Mouse (Mus musculus): Measurements from ENCODE around the gene Xpo6.
A peak's percentile ranks its signal among the peaks of the same experiment; 100 is the strongest.

Gene Xpo6

DNA sequence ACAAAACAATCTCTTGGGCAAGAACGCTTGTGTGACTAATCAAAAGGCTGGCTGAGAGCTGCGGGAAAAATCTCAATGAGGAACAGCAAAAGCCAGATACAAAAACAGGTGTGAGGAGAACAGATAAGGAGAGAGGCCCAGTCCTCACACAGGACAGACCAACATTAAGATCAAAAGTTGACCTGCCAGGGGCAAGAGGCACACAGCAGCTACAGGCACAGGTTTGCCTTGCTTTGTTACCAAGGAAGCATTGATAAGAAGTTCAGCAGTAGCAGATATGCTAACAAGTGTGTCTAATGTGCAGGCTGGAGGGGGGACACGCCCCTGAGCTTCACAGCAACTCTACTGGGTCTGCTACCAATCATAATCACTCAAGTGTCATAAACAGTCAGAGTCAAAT, 73.8 kb downstream of the Xpo6 start:
- DNase-seq (ENCODE audit: low spot score) = no peak

DNA sequence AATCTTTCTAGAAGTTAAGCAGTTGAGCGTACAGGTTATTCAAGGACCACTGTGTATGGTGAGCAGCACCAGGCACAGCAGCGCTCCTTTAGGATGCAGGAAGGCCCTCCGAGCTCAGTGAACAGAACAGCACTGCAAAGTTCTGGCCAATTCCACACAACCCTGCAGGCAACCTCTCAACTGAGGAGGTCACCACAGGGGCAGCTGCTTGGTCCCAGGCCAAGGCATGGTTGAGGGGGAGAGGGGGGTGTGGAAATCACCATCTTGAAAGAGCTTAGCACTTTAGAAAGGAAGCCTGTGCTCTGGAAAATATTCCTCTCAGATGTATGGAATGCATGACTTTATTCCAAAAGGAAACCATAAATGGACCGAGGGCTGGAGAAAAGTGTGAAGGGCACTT, 78.8 kb downstream of the Xpo6 start:
- DNase-seq (ENCODE audit: low spot score) = peak; percentile 18

DNA sequence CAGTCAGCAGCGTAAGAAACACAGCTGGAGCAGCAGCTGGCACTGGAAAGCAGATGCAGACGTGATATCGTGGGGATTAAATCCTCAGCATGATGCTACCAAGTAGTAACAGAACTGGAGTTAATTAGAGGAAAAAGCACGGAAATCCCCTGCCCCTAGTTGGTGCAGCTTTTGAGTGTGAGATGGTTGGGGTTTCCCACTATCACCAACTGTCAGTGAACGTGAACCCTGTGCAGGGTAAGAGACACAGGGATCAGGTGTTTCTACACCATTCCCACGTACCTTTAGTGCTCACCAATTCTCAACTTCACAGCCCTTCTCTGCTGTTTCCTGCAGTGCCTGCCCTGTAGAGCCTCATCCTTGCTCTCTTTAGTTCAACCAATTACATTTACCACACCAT, 80.5 kb downstream of the Xpo6 start:
- DNase-seq (ENCODE audit: low spot score) = no peak

DNA sequence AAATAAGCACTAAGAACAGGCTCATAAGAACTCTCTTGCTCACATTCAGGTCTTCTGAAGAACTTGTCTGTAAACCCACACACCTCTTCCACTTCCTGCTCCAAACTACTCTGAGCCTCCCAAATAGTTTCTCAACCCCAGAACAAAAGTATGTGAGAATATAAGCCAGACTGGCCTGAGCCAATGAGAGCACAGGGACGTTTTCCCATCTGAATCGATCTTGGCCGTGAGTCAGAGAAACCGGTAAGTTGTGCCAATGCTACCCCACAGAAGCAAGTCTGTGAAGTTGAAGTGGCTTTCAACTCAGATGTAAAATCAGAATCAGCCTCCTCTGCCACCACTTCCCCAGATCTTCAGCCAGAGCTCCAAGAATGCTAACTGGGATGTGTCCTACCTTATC, 87.0 kb downstream of the Xpo6 start:
- DNase-seq (ENCODE audit: low spot score) = no peak

DNA sequence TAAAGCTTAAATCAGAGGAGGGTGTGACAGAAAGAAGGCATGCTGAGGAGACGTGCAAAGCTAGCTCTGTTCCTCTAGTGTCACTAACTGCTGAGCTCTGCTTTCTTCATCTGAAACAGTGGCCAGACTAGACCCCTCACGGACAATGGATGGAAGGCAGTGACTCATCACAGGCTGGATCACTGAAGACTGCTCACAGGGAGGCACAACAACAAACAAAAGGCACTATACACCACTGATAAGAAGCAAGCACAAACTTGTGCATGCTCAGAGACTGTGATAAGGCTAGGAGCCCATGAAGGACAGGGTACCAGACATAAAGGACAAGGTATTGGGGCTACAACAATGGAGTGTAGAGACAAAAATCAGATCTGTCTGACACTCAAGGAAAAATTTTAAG, 89.1 kb downstream of the Xpo6 start:
- no peak for DNase-seq (ENCODE audit: low spot score)

DNA sequence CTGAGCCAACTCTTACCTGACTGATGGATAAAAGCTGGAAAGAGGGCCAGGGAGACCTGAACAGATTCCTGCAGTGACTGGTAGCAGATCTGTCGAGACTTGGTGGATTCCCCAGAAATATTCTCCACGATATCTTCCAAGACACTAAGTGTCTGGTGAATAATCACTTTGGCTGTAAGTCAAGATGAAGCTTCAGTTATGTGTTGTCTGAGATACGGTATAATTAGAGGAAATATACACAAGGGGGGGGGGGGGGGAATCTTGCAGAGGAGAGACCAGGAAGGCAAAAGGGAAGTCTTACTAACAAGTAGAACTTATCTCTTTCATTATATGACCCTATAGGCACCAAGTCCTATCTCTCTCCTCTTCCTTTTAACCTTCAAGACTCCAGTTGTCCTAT, 90.4 kb downstream of the Xpo6 start:
- no peak for DNase-seq (ENCODE audit: low spot score)

DNA sequence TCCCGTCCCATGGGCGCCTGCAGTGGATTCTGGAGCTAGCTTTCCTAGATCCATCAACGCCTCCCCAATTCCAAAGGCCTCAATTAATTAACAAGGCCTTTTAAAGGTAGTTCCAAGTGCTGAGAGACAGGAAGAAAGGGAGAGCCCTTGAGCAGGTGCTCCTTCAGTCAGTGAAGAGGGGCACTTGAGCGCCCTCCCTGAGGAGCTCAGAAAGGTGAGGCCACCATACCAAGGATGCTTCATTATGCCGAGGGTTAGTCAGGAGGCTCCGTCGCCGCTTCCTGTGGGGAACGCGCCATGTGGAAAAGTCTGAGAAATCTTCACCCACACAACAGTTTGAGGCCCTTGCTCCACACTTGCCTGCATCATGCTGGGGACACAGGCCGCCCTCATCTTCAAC, 99.9 kb downstream of the Xpo6 start:
- DNase-seq (ENCODE audit: low spot score) = no peak

DNA sequence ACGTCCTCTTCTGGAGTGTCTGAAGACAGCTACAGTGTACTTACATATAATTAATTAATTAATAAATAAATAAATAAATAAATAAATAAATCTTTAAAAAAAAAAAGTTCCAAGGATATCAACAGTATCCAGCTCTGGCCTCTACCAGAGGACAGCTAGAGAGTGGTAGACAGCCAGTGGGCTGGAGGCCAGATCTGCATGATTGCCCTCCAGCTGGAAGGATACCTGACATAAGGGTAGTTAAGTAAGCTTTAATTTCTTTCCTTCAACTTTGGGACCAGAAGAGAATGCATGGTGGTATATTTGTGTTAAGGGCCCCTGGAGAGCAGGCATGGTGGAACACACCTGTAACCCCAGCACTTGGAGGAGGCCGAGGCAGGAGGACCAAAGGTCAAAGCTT, 100.5 kb downstream of the Xpo6 start:
- no peak for DNase-seq (ENCODE audit: low spot score)

DNA sequence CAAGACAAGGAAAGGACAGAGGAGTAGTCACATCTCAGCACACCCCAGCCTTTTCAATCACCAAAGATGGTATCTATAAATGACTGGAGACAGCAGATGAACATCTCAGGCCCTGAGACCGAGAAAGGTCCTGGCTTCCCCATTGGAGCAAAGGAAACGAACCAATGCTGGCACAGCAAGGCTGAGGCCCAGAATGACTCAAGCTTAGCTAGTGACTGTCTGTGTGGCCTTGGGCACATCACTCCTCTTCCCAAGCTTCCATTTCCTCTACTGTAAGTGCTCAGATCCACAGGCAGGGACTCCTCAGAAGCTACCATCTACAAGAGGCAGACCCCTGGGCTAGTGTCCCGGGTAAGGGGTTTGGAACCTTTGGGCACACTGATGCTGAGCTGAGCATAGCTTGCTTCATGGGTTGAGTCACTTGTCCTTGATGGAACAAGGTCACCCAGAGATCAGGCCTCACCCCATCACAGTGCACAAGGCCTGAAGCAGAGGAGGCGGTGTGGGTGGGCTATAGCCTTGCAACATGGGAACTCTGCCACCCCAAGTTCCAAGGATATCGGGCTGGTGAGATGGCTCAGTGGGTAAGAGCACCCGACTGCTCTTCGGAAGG, 101.0 kb downstream of the Xpo6 start:
- no peak for DNase-seq (ENCODE audit: low spot score)

DNA sequence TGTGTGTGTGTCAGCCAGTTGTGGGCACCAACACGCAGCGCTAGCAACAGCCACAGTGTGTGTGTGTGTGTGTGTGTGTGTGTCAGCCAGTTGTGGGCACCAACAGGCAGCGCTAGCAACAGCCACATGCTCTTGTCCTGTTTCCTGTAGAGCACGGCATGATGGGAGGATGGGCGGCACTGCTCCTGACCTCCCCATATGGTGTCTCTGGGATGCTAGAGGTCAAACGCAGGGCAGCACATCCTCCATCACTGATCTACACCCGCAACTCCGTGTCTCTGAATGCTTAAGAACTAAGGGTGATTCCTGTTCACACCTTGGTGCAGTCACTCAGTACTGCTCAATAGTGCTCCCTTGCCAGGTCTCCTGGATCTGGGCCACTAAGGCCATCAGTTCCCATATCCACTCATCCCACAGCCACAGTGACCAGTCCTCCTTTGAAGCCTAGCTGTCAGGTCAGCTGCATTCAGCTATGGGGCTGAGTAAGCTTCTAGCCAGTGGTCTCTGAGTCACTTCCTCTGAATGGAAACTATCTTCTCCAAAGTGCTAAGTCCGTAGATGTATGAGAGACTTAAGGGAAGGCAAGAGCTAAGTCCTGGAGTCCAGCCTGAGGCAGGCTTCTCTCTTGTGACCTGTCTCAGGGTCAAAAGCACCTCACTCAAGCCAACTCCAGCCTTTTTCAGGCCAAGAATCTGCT, 102.9 kb downstream of the Xpo6 start:
- no peak for DNase-seq (ENCODE audit: low spot score)

DNA sequence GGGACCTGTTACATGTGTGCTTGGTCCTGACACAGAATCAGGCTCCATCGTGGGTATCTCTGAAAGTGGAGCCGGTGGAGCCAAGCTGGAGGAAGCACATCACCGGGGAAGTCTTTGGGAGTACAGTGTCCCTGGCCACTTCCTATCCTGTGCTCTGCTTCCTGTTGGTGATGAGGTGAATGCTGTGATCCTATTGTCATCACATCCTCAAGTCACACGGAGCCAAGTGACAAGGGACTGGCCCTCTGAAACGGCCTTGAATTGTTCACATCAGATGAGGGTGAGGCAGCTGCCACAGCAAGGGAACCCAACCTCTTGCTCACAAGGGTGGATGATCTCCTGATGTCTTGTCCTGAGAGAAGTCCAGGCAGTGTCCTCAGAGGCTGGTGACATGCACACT, 103.7 kb downstream of the Xpo6 start:
- DNase-seq (ENCODE audit: low spot score) = no peak

DNA sequence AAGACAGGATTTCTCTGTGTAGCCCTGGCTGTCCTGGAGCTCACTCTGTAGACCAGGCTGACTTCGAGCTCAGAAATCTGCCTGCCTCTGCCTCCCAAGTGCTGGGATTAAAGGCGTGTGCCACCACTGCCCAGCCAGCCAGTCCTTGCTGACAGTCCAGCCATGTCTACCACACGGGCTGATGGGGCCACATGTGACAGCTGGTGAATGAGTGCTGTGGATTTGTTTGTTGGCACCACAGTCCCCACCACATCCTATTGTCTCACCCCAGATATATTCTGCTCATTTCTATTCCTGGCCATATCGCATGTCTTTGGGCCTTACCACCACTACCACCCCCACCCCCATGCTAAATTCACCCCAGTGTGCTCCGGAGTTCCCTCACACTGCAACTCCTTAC, 105.6 kb downstream of the Xpo6 start:
- DNase-seq (ENCODE audit: low spot score) = no peak

DNA sequence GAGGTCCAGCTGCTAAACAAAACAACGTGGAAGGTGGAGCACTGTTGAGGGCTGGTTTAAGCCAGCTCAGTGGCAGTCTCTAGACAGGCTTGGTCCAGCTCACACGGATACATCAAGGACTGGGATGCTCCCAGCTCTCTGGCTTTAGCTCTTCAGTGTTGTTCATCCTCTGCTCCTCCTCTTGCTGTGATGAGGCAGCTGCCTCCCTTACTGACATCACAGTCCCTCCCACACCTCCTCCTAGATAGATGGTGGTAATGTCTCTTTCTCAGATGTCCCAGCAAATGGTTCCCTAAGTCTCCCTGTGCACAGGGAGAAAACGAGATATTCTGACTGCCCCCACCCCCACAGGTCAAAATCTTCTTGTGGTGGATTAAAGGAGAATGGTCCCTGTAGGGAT, 107.1 kb downstream of the Xpo6 start:
- DNase-seq (ENCODE audit: low spot score) = no peak

DNA sequence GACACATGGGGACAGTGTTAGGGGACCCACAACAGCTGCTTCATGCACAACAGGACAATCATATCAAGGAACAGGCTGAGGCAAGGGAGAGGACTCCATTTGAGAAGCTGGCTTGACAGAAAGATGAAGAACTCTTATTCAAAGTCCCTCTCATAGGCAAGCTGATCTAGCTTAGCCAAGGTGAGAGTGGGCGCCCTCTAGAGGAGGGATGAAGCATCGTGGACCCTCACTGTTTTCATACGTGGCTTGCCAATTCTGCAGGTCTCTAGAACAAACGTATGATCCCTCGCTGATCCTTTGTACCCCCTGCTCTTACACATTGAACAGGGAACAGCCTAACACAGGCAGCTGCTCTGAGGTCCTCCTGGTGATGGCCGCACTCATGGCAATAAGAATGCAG, 110.5 kb downstream of the Xpo6 start:
- peak; percentile 35 for DNase-seq (ENCODE audit: low spot score)

DNA sequence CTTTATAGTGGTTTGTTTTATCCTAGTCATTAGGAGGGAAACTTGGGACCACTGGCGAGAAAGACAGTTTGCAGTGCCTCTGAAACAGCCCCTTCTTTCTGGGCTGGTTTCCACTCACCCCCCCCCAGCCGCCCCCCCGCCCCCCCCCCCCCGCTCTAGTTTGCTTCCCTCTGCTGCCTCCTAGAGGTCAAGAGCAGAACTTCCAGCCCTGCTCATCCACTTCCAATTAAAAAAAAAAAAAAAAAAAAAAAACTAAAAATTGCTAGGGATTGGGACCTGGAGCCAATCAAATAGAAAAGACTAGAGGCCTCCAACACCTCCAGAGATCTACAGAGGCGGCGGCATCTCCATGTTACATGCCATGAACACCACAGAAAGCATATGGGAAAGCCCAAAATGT, 112.1 kb downstream of the Xpo6 start:
- no peak for DNase-seq (ENCODE audit: low spot score)

DNA sequence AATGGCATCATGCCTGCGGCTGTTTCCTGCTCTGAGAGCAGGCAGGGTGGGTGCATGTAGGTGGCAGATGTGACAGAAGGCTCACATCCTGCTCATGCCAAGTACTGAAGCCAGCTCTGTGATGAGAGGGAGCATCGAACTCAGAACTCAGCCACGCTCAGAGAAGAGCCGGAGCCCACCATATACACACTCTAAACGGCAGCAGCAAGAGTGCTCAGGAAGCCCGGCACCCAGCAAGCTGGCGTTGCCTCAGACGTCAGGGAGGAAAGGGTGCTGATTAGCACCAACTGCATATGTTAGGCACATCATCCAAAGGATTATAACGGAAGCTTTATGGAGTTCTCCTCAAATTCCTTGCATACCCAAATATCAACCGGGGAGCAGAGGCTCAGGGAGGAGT, 112.7 kb downstream of the Xpo6 start:
- DNase-seq (ENCODE audit: low spot score) = no peak

DNA sequence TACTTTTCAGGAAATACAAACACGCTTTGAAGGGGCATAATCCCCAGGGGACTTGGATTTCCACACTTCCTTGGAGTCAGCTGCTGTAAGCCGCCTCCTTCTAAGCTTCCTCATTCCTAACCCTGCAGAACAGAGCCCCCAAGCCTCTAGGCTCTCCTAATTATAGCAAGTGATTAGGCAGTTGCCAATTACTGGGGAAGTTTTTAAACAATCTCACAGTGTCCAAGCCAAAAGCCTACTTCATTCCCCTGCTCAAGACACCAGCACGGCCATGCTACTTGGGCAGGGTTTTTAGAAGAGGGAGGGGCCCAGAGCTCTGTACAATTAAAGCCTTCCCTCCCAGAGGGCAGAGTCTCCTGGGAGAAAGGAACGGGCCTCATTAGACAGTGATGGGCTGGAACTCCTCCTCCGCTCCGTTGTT, 114.0 kb downstream of the Xpo6 start:
- no peak for DNase-seq (ENCODE audit: low spot score)

DNA sequence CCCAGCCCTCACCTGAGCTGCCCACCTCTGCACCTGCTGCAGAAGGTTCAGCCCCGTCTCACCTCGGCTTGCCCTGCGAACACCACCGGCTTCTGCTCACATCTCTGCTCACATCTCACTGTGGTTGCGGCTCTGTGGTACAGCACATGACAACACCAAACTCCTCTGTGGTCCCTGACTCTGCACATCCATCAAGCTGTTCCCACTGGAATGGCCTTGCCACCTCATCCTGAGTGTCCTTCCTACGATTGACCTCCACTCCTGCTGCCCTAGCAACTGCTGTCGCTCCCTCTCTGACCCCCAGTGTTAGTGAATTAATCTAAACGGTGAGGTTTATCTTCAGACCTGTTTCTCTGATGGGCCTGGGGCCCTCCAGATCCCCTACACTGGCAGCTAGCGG, 115.1 kb downstream of the Xpo6 start:
- no peak for DNase-seq (ENCODE audit: low spot score)

DNA sequence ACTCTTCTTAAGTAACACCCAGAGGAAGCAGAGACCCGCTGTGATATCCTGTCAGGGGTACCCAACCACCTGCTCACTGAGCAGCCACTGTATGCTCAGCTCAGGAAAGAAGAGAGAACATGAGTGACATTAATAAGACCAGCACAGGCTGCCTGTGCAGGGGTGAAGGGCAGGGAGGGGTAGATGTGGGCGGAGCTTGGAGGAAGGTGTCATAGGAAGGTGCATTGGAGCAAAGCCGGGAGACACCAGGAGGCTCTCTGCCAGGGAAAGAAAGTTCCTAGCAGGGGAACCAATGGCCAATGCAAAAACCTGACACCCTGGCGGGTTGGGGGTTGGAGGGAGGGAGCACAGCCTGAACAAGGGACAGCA, 116.3 kb downstream of the Xpo6 start:
- no peak for DNase-seq (ENCODE audit: low spot score)

DNA sequence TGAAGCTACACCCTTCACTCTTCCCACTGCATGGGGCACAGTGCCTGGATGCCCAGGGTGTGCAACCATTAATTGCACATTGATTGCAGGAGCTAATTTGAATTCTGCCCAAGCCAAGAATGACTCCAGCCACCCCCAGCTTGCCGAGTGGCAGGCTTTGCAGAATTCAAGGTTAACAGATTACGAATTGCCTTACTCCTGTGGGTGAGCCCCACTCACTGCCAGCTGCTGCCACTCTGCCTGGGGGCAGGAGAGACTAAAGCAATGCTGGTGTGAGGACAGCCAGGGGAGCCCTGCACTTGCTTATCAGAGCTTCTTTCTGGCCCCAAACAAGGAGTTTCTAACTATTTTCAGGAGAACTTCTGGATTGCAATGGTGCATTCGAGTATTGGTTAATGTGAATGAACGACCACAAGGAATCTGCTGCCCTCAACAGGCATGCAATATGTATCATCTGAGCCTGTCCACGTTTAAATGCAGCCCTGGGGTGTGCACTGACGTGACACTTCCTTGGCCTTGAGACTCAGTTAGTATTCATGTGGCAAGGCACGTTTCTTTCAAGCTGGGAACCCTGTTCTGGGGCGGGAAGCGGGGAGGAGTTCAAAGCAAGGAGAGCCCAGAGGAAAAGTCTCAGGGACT, 116.8 kb downstream of the Xpo6 start:
- no peak for DNase-seq (ENCODE audit: low spot score)

DNA sequence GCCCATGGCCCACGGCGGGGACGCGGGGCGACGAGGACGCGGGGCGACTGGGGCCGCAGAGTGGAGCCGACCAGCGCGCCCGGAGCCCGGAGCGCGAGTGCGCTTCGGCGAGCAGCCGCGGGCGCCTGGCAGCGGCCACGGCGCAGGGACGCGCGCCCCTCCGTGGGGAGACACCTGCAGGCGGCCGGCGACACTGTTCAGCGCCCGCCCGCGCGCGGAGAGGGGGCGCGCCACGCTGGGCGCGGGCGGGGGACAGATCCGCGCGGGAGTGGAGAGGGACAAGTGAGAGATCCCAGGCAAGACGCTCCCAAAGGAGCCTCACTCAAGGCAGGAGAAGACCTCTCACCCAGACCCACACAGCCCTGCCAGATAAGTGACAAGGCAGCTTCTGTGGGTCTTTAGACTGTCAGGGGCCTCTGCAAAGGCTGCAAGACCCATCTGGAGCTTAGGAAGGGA, 118.0 kb downstream of the Xpo6 start, which contains the start of gene Gsg1l:
Gene Gsg1l, minus strand, starts transcription at position 126 of the 456 bp plus-strand sequence.
- DNase-seq (ENCODE audit: low spot score) = no peak

DNA sequence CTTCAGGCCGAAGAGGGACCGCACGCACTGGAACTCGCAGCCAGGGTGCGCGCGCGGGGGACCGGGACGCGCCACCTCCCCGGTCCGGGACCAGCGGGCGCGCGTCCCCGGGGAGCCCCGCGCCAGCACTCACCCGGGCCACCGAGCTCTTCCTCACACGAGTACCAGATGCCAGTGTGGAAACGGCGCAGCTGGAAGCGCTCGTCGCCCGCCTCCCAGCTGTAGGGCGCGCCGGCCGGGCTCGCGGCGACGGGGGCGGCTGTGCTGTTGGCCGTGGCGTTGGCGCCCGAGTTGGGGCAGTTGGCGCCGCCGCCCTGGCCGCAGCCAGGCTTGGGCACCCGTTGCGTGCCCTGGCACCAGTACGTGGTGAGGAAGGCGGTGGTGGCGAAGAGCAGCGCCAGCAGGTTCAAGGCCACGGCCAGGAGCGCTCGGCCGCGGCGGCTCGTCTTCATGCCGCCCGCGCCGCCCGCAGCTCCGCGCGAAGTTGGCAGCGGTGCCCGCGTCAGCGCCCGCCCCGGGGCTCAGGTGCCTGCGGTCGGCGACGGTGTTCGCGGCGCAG, 118.5 kb downstream of the Xpo6 start:
- no peak for DNase-seq (ENCODE audit: low spot score)

DNA sequence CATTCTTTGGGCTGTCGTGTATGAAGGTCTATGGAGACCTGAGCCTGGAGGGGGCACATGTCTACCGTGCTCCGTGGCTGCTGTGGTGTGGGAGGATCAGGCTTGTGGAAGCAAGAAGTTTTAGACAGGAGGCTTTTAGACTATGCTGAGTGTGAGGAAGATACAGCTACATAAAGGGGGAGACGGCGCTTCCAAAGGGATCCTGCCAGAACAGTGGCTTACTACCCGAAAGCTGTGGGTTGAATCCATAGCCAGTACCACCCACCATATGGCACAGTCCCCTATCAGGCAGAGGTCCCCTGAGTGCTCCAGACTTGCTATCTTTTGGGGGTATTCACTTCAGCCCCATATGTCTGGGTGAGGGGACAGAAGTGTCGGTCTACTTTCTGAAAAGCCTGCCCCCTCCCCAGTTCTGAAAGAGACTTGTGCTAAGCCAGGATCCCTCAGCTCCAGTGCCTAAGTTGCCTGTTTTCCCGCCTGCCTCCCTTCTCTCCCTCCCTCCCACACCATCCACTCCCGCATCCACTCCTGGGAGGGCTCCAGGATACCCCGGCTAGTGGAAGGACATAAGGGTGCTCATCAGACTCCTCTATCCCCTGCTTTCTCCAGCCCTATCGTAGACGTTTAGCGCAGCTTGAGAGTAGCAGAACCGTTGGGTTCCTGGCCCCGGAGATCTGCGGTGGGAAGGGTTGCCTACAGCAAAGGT, 119.2 kb downstream of the Xpo6 start:
- DNase-seq (ENCODE audit: low spot score) = no peak
